Mouse (Mus musculus) v-Abl transformed pro-B cells (cell line): ENCODE results near the gene Gm4513.
"Not testable (repeated sequence)": the region's sequence is repeated elsewhere in the genome, so short reads cannot be mapped to it uniquely, and the experiment has no call there.

Source experiments
- in situ Hi-C, 2 experiments: fragments of 400-800 bp; cut with MboI; formaldehyde crosslinking; loops; one replicate each; pipeline ENCODE4 v1.15.1; 2025; ENCODE audit not compliant: unreplicated experiment in 2 of 2

The Gm4513 gene

GRCm38 (mm10) chr7:20598921-20599320 lies at the start of gene Gm4513:
Gene Gm4513 (minus strand): TSS chr7:20599021.
- in situ Hi-C loops, result not testable (repeated sequence)

GRCm38 (mm10) chr7:20576141-20576540 lies 22.7 kb downstream of the Gm4513 start, which contains the start of gene Gm4141:
Gene Gm4141 (minus strand): TSS chr7:20576241.
- in situ Hi-C loops, result not testable (repeated sequence)

GRCm38 (mm10) chr7:20545657-20546056 lies 53.2 kb downstream of the Gm4513 start, which contains the start of gene Gm5726:
Gene Gm5726 (minus strand): TSS chr7:20545757.
- in situ Hi-C loops, result not testable (repeated sequence)
